Comparison of ENCODE assay signal across 20 mouse cellular contexts in the genomic region with DNA sequence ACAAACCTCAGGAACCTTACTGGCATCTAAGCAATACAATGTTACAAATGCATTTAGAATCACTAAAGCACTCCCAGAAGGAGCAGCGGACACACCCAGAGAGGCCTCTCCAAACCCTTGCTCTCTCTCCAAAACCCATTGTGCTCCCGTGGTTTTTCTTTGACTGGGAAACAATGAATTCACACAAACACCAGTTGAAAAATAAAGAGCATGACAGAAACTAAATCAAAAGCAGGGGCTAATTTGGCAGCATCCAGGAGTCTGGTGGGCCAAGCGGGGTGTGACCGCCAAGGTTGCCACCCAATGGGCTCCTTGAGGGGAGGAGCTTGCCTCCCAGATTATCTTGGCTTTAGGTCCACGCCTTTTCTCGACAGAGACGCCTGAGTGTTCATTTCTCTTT.
DNase-seq lines count a peak whose midpoint lies in the region; ATAC-seq and TF ChIP-seq lines count a peak whose summit lies in the region.
"Had no signal": no experiment of that assay in that cellular context is flagged by ENCODE, and none has a peak within 500 bp of the region (broad histone marks: within the 10 kb centered on the region; RNA-seq: fewer than 3 reads in every experiment).

No protein-coding gene starts in this region.

- H3K4me3 ChIP-seq in E14TG2a.4 (replicated peaks; ENCODE audit: low read length) (0 out of 2 replicates have a peak overlapping the region, but pooled peaks have one; percentile 20), ES-Bruce4 (ENCODE audit: low read depth, low read length) (no peak overlapping the region)
- no peak overlapping the region for H3K4me3 ChIP-seq in intestine, embryonic 15.5 days (replicated peaks)
- H3K4me3 ChIP-seq: embryonic facial prominence, embryonic 12.5 days; heart, adult 2 months; heart, embryonic 15.5 days had no signal

- intact Hi-C loops in left cerebral cortex, postnatal 4 days (cut with DNase I), result no loop called here

- TF ChIP-seq CTCF in E14TG2a.4 (conservative IDR thresholded peaks at IDR 0.05; ENCODE audit: low read length) (no peak), ES-Bruce4 (IDR thresholded peaks at IDR 0.05; ENCODE audit: low read depth, low read length) (no peak)

- H3K4me1 ChIP-seq in E14TG2a.4 (replicated peaks; ENCODE audit: low read depth, low read length) (peaks cover 24% of the 10 kb centered on the region), ES-Bruce4 (ENCODE audit: control insufficient read depth, insufficient read depth, low read length) (no peaks in the 10 kb centered on the region)
- no peaks in the 10 kb centered on the region for H3K4me1 ChIP-seq in intestine, embryonic 15.5 days (replicated peaks)
- H3K4me1 ChIP-seq: embryonic facial prominence, embryonic 12.5 days; heart, embryonic 15.5 days had no signal

- WGBS in intestine, embryonic 15.5 days, result 79% methylated on average over 7 of the region's 7 CpGs

- no peak overlapping the region for H3K9ac ChIP-seq in ES-Bruce4 (ENCODE audit: low read depth, poor library complexity, severe bottlenecking)
- no peak overlapping the region for H3K9ac ChIP-seq in intestine, embryonic 15.5 days
- H3K9ac ChIP-seq: embryonic facial prominence, embryonic 12.5 days; forebrain, postnatal 0 days; heart, embryonic 15.5 days had no signal

- no peak overlapping the region for H3K4me2 ChIP-seq in intestine, embryonic 15.5 days (replicated peaks)
- H3K4me2 ChIP-seq: embryonic facial prominence, embryonic 12.5 days; heart, embryonic 11.5 days; heart, embryonic 15.5 days had no signal

- peak; percentile 30 for DNase-seq in left cerebral cortex, postnatal 4 days
- DNase-seq in left cerebral cortex, adult 18-20 months (ENCODE audit: low spot score in 2 of 2), result no peak
- DNase-seq in WW6 (ENCODE audit: low read depth, low spot score), result peak; percentile 24
- no peak for DNase-seq in urinary bladder, postnatal 36 days (ENCODE audit: low spot score in 2 of 2)
- DNase-seq: adrenal gland, postnatal 25 days; cerebellum, adult 8-10 months; cerebellum, postnatal 25 days; forebrain, postnatal 0 days; gastrocnemius, postnatal 14 days; heart, adult 2 months; heart, postnatal 36 days; kidney, adult 18-20 months had no signal

- 0 out of 2 replicates have a peak, but pooled peaks cover 4% of the 10 kb centered on the region for H3K36me3 ChIP-seq in E14TG2a.4 (ENCODE audit: insufficient read depth, low read length)
- H3K36me3 ChIP-seq in ES-Bruce4 (ENCODE audit: control insufficient read depth, insufficient read depth, low read length, poor library complexity, severe bottlenecking), result no peaks in the 10 kb centered on the region
- H3K36me3 ChIP-seq in intestine, embryonic 15.5 days, result no peaks in the 10 kb centered on the region
- H3K36me3 ChIP-seq: embryonic facial prominence, embryonic 12.5 days; heart, embryonic 15.5 days had no signal

- ATAC-seq in intestine, embryonic 15.5 days, result no peak
- ATAC-seq: activated CD4-positive, CD25-positive, alpha-beta regulatory T cell, adult 4 months; forebrain, postnatal 0 days; hindbrain, embryonic 16.5 days had no signal

- TF ChIP-seq EP300 in ES-Bruce4 (IDR thresholded peaks at IDR 0.05; ENCODE audit: insufficient read depth, low read depth, low read length), result no peak

- no peak for TF ChIP-seq POLR2A in ES-Bruce4 (IDR thresholded peaks at IDR 0.05; ENCODE audit: insufficient read depth, low read length)

- peak overlapping the region; percentile 89 for H3K27ac ChIP-seq in ES-Bruce4 (ENCODE audit: insufficient read depth, low read length)
- H3K27ac ChIP-seq in intestine, embryonic 15.5 days, result no peak overlapping the region
- H3K27ac ChIP-seq: embryonic facial prominence, embryonic 12.5 days; heart, adult 2 months; heart, embryonic 15.5 days had no signal

- H3K27me3 ChIP-seq in E14TG2a.4 (ENCODE audit: insufficient read depth, low read length) (peaks cover 4% of the 10 kb centered on the region; the same call in 1 of the 2 replicates), ES-Bruce4 (ENCODE audit: control insufficient read depth, insufficient read depth, low read length, poor library complexity, severe bottlenecking) (0 out of 2 replicates have a peak, but pooled peaks cover 2% of the 10 kb centered on the region)
- no peaks in the 10 kb centered on the region for H3K27me3 ChIP-seq in intestine, embryonic 15.5 days (replicated peaks)
- H3K27me3 ChIP-seq: embryonic facial prominence, embryonic 12.5 days; heart, embryonic 15.5 days had no signal

- H3K9me3 ChIP-seq in E14TG2a.4 (ENCODE audit: low read length) (peaks cover 41% of the 10 kb centered on the region), ES-Bruce4 (replicated peaks; ENCODE audit: control insufficient read depth, insufficient read depth, low read length, poor library complexity, severe bottlenecking) (peaks cover 16% of the 10 kb centered on the region)
- no peaks in the 10 kb centered on the region for H3K9me3 ChIP-seq in intestine, embryonic 15.5 days
- H3K9me3 ChIP-seq: embryonic facial prominence, embryonic 12.5 days; heart, embryonic 15.5 days had no signal

Comparison
In these comparisons a context has a peak if more than half of its experiments do, and no peak if none do; other contexts are left out.
1. DNase-seq: peak in left cerebral cortex, postnatal 4 days (single experiment) and WW6 (single experiment); none in left cerebral cortex, adult 18-20 months (0 of 2) and urinary bladder, postnatal 36 days (0 of 2).